Mouse (Mus musculus) C2C12 (cell line): ENCODE measurements at regions not wholly inside any gene's neighbourhood (a gene's known extent, or its start where the extent isn't known, plus 50 kb on each side); places are given as distances from the start of the nearest gene placed in this dataset.

Experiments
- H3K27me3 ChIP-seq: one replicate; pipeline ENCODE4 v1.6.1; 2011; ENCODE audit not compliant: control insufficient read depth, insufficient read depth, insufficient read length
- H3K36me3 ChIP-seq: one replicate; pipeline ENCODE4 v1.6.1; 2011; ENCODE audit not compliant: control insufficient read depth, insufficient read depth
- H3K4me3 ChIP-seq: one replicate; pipeline ENCODE4 v1.5.1; 2011; ENCODE audit warnings: mild to moderate bottlenecking, control low read depth; ENCODE audit not compliant: poor library complexity, insufficient read depth, severe bottlenecking
- H3K79me2 ChIP-seq: one replicate; pipeline ENCODE4 v1.6.1; 2011; ENCODE audit not compliant: control insufficient read depth, insufficient read depth
- H3K79me3 ChIP-seq: one replicate; pipeline ENCODE4 v1.6.1; 2011; ENCODE audit warnings: low read depth, control low read depth
- H3ac ChIP-seq: one replicate; pipeline ENCODE3; 2011; ENCODE audit warnings: low read depth; ENCODE audit not compliant: control insufficient read depth, insufficient read length
- CEBPB ChIP-seq: IDR thresholded peaks from one replicate; pipeline ENCODE4 v1.6.1; 2011; ENCODE audit warnings: low read depth, mild to moderate bottlenecking, control low read depth, moderate library complexity
- CTCF ChIP-seq: IDR thresholded peaks from one replicate; pipeline ENCODE4 v1.5.1; 2011; ENCODE audit not compliant: control insufficient read depth, insufficient read depth, insufficient read length
- FOSL1 ChIP-seq: IDR thresholded peaks from one replicate; pipeline ENCODE4 v1.8.0; 2011; ENCODE audit warnings: mild to moderate bottlenecking, low read length; ENCODE audit not compliant: poor library complexity, insufficient read depth, severe bottlenecking
- MAX ChIP-seq: IDR thresholded peaks from one replicate; pipeline ENCODE4 v1.6.1; 2011; ENCODE audit warnings: mild to moderate bottlenecking, control low read depth
- MYOD1 ChIP-seq: IDR thresholded peaks from one replicate; pipeline ENCODE4 v1.6.1; 2011; ENCODE audit warnings: low read depth; ENCODE audit not compliant: control insufficient read depth, insufficient read length
- MYOG ChIP-seq: IDR thresholded peaks from one replicate; pipeline ENCODE4 v1.6.1; 2011; ENCODE audit not compliant: control insufficient read depth, insufficient read length; ENCODE audit errors: extremely low read depth
- USF1 ChIP-seq: IDR thresholded peaks from one replicate; pipeline ENCODE4 v1.6.1; 2011; ENCODE audit warnings: low read depth, mild to moderate bottlenecking, control low read depth, moderate library complexity

GRCm38 (mm10) chr13:101159878-101160277, 326.7 kb upstream of the Slc30a5 start:
- Histone ChIP-seq H3K79me3 (no peaks in the 10 kb centered on the region), H3K27me3 (no peaks in the 10 kb centered on the region), H3ac (no peak overlapping the region), H3K4me3 (no peak overlapping the region), H3K36me3 (no peaks in the 10 kb centered on the region), H3K79me2 (no peaks in the 10 kb centered on the region)
- TF ChIP-seq FOSL1 (no peak), CTCF (no peak), MYOD1 (no peak), CEBPB (no peak), MAX (no peak)

- TF ChIP-seq CTCF: no peak
- no peak for TF ChIP-seq FOSL1
- no peak for TF ChIP-seq MYOG
- TF ChIP-seq CEBPB: no peak
- TF ChIP-seq MYOD1: no peak
- no peak for TF ChIP-seq MAX
- TF ChIP-seq USF1: no peak
- no peaks in the 10 kb centered on the region for H3K79me3 ChIP-seq
- H3K79me2 ChIP-seq: no peaks in the 10 kb centered on the region
- H3K27me3 ChIP-seq: no peaks in the 10 kb centered on the region
- no peaks in the 10 kb centered on the region for H3K36me3 ChIP-seq
- H3ac ChIP-seq: no peak overlapping the region
- H3K4me3 ChIP-seq: no peak overlapping the region
Measured at GRCm38 (mm10) chr13:101153760-101154159, 320.5 kb upstream of the Slc30a5 start.

- no peaks in the 10 kb centered on the region for H3K36me3 ChIP-seq
- H3ac ChIP-seq: no peak overlapping the region
- no peaks in the 10 kb centered on the region for H3K27me3 ChIP-seq
- no peaks in the 10 kb centered on the region for H3K79me3 ChIP-seq
- H3K79me2 ChIP-seq: no peaks in the 10 kb centered on the region
- TF ChIP-seq CTCF (no peak), MYOD1 (no peak), USF1 (no peak)
- no peak overlapping the region for H3K4me3 ChIP-seq
Measured at GRCm38 (mm10) chr13:101142761-101143160, 309.5 kb upstream of the Slc30a5 start.

- Histone ChIP-seq H3K79me2 (no peaks in the 10 kb centered on the region), H3K79me3 (no peaks in the 10 kb centered on the region), H3ac (no peak overlapping the region), H3K27me3 (no peaks in the 10 kb centered on the region), H3K4me3 (no peak overlapping the region), H3K36me3 (no peaks in the 10 kb centered on the region)
- TF ChIP-seq CTCF: no peak
- no peak for TF ChIP-seq MAX
- TF ChIP-seq MYOG: no peak
- TF ChIP-seq CEBPB: no peak
- no peak for TF ChIP-seq MYOD1
- TF ChIP-seq FOSL1: no peak
- no peak for TF ChIP-seq USF1
Measured at GRCm38 (mm10) chr13:101142104-101142735, 309.0 kb upstream of the Slc30a5 start.

- Histone ChIP-seq H3K36me3 (no peaks in the 10 kb centered on the region), H3K79me3 (no peaks in the 10 kb centered on the region), H3K4me3 (no peak overlapping the region), H3K79me2 (no peaks in the 10 kb centered on the region), H3K27me3 (no peaks in the 10 kb centered on the region), H3ac (no peak overlapping the region)
- TF ChIP-seq CEBPB (no peak), FOSL1 (no peak), MAX (no peak), CTCF (no peak), USF1 (no peak), MYOG (no peak), MYOD1 (no peak)
Measured at GRCm38 (mm10) chr13:101129466-101129865, 296.2 kb upstream of the Slc30a5 start.

- Histone ChIP-seq H3K36me3 (no peaks in the 10 kb centered on the region), H3K27me3 (no peaks in the 10 kb centered on the region), H3K4me3 (no peak overlapping the region), H3K79me2 (no peaks in the 10 kb centered on the region), H3ac (no peak overlapping the region), H3K79me3 (no peaks in the 10 kb centered on the region)
- no peak for TF ChIP-seq MYOG
- TF ChIP-seq MAX: no peak
- TF ChIP-seq MYOD1: no peak
Measured at GRCm38 (mm10) chr13:101127808-101128207, 294.6 kb upstream of the Slc30a5 start.
